Mouse (Mus musculus) gastrocnemius, postnatal 14 days (tissue): ENCODE measurements around the gene Fgf2. TPM values are rescaled to one million over a fixed set of nuclear protein-coding genes. Genes with fewer than 3 reads are reported as not detected.
A peak's percentile ranks its signal among the peaks of the same experiment; 100 is the strongest.

Experiments
- DNase-seq: peaks from one replicate; pipeline ENCODE4 v3.0.0; 2021; ENCODE audit warnings: mixed read lengths
- intact Hi-C: fragments of 180-260 bp; cut with DNase I; formaldehyde crosslinking; loops from one replicate; pipeline ENCODE4 v1.15.1; 2025; ENCODE audit warnings: low total_unique reads
- total RNA-seq, 2 experiments: library from RNA; stranded (reverse); gene quantifications; 2 replicates each; pipeline ENCODE4 v1.2.3; 2021

Fgf2 gene
- total RNA-seq, 2 experiments from 2014 or later: 8.1 to 10.9 TPM

DNA sequence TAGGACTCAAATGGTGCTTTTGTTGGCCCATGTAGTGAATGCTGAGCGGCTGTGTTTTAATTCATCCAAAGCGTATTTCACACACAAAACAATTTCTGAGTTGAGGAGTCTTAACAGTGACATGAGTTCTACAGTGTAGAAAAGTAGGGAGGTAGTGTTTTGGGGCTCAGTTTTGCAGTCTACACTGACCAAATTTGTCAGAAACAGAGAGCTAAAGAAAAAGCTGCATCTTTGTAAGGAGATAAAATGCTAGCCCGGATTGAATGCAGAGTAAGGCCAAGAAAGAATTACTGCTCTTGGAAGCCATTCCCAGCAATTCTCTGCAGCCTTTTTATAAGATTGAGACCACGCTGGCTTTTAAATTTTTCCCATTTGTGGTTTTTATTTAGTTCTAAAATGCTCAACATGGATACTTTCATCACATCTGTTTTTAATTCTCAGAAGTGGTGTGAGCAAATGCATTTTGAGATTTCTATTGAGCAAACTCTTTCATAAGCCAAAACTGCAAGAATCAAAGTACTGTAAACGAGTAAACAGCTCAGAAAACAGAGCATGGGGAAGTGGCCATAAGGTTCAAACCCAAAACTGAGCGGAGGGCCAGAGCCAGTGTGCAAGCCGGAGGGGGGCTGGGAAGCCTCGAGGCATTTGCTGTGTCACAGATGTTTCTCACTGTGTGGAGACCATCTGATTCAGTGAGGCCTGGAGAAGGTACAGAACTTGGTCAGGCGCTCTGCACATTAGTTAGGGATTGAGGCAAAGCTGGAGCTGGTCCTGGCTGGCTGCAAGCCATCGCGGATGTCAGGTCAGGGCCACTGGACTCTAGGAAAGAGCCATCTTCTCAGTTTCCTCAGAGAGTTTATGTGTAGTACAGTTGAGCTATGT, 53.8 kb downstream of the Fgf2 start:
- intact Hi-C loops: no loop called here
- peak; percentile 80 for DNase-seq

DNA sequence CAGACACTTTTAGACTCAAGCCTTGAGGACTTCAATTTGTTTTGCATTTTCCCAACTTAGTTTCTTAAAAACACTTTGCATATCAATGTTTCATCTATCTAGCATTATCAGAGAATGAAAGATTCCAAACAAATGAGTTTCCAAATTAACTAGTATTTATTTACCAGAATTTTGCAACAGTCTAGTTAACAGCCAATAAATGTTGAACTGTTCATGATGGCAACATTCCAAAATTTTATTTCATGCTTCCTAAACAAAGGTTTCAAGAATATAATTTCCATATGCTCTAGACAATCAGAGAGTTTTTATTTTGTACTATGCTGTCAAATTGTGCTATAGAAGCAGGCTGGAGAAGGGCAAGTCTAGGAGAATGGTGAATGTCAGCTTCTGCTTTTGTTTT, 59.5 kb downstream of the Fgf2 start:
- no peak for DNase-seq
- intact Hi-C loops: no loop called here

GRCm38 (mm10) chr3:37413446-37413845, 65.3 kb downstream of the Fgf2 start:
- DNase-seq: no peak
- intact Hi-C loops: no loop called here

GRCm38 (mm10) chr3:37414413-37414960, 66.3 kb downstream of the Fgf2 start:
- intact Hi-C loops: no loop called here
- peak; percentile 80 for DNase-seq

DNA sequence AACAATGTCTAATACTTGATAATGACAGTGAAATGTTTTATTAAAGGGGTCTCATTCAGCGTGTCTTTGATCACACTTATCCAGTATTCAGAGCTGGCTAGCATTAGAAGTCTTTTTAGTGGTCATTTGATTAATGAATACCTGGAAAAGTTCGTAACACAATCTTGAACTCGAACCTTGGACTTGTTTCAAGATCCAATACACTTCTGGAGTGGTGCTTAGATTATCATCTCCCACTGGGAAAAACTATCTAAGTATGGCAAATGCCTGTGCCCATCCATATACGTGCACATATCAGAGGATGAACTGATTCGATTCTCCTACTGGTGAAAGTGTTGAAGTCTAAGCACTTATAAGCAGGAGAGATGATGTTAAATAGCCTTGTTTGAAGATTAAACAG, 70.2 kb downstream of the Fgf2 start:
- no peak for DNase-seq
- intact Hi-C loops: loop anchor here (5.0 kb wide), 1 partner anchor 96 kb away; no protein-coding TSS in a partner anchor

DNA sequence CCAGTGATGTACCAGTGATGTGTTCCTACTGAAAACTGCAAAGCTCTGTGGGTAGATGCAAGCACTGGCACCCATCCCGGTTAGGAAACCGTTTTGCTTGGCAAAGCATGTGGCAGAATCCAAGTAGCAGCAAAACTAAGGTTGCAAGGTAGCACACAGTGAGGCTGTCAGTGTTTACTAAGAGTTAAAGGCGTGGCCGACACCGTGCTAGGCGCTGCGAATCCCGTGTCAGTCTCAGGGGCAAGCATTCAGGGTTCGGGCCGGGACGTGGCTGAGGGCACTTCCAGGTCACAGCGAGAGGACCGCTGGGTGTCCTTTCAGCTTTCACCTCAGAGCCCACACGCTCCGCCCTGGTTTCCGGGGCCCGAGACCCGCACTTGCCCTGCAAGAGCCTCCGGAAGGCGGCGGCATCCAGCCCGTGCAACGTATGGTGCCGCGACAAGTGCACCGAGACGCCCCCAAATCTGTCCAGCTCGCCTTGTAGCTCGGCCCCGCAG, 70.9 kb downstream of the Fgf2 start:
- intact Hi-C loops: loop anchor here (5.0 kb wide), 1 partner anchor 97 kb away; no protein-coding TSS in a partner anchor

DNA sequence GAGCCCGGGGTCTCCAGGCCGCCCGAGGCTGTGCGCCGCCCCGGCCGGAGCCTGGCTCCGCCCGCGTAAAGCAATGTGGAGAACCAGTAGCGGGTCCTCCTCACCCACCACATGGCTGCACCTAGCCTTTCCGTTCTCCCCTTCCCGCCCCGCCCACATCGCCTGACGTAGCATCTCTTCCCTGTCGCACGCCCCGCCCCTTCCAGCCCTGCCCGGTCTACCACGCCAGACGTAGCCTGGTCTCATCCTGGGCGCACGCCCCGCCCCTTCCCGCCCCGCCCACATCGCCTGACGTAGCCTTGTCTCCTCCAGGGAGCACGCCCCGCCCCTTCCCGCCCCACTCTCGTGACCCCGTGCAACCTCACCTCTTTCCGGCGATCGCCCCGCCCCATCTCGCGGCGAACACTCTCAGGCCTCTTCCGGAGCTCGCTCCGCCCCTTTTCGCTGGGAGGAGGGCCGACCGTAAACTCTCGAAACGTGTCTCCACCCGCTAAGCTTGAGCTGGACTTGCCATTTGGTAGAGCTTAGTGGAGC, 71.4 kb downstream of the Fgf2 start, which contains the start of gene Spata5:
Gene Spata5, plus strand, starts transcription at position 439 of the 534 bp plus-strand sequence.
- peak; percentile 99 for DNase-seq
- intact Hi-C loops: loop anchor here (5.0 kb wide), 1 partner anchor 97 kb away; no protein-coding TSS in a partner anchor

More for the DNA sequence above, 70.9 kb downstream of the Fgf2 start:
- DNase-seq: peak; percentile 71

DNA sequence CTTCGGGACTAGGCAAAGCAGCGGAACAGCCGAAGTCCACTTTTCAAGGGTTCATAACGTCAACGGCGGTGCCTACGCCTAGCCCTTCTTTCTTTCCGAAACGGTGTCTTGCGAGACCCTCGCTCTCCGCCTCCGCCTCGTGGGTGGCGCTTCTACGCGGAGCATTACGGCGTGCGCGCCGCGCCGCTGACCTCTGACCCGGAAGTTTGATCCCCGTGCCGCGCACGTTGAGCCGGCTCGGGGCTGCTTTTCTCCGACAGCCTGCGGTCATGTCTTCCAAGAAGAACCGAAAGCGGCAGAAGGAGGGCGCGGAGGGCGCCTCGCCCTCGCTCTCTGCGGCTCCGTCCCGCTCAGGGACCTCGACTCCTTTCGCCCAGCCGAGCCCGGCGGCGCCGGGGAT, 71.9 kb downstream of the Fgf2 start, which contains the start of gene Nudt6:
Gene Nudt6, minus strand, starts transcription at position 140 of the 400 bp plus-strand sequence.
- intact Hi-C loops: no loop called here
- peak; percentile 91 for DNase-seq

GRCm38 (mm10) chr3:37420641-37421040, 72.5 kb downstream of the Fgf2 start:
- intact Hi-C loops: no loop called here
- DNase-seq: no peak

GRCm38 (mm10) chr3:37421179-37421578, 73.0 kb downstream of the Fgf2 start:
- no peak for DNase-seq

DNA sequence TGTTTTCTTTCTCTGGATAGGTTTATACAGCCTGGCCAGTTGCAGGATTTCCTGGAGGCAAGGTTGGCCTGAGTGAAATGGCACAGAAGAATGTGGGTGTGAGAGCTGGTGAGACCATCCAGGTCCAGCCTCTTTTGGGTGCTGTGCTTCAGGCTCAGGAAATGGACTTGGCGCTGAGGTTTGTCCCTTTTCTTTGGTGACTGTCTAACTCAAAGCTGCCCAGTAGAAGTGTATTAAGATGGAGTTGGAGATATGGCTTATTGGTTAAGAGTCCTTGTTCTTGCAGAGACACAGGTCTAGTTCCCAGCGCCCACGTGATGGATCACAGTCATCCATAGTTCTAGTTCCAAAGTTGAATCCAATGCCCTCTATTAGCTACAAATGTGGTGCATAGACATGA, 77.9 kb downstream of the Fgf2 start:
- no peak for DNase-seq
- intact Hi-C loops: no loop called here

More at GRCm38 (mm10) chr3:37421179-37421578, 73.0 kb downstream of the Fgf2 start:
- intact Hi-C loops: no loop called here

- intact Hi-C loops: no loop called here
- DNase-seq: no peak
Observed at GRCm38 (mm10) chr3:37430359-37430758, 82.2 kb downstream of the Fgf2 start.

- intact Hi-C loops: no loop called here
- no peak for DNase-seq
Observed at GRCm38 (mm10) chr3:37439770-37440169, 91.6 kb downstream of the Fgf2 start.

GRCm38 (mm10) chr3:37443409-37443808, 95.3 kb downstream of the Fgf2 start:
- intact Hi-C loops: no loop called here
- DNase-seq: no peak

DNA sequence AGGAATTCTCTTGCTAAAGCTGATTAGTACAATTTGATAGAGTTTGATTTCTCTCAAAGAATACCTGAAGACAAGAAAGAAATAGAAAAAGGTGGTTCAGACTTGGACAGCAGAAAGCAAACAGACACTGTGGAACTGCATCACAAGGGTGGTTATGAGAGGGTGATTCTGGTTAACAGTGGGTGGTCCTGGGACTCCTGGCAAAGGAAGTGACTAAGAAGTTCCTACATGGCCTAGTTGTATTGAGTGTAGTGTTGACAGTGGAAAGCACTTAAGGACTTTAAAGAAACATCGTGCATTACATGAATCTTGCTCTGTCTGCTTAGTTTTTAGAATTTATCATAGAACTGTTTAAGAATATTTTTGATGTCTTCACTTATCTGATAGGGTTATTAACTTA, 107.8 kb downstream of the Fgf2 start:
- DNase-seq: no peak
- intact Hi-C loops: no loop called here

Other genes starting within 250 kb of the Fgf2 start
- not detected for gene Il2, start 222.4 kb upstream of the Fgf2 start, total RNA-seq
- not detected for gene Il21, start 115.7 kb upstream of the Fgf2 start, total RNA-seq
- gene Bbs12, start 35.8 kb upstream of the Fgf2 start, total RNA-seq: under 1 TPM; 0.53 to 0.78 TPM
- under 1 TPM; 0.29 to 0.57 TPM for gene Cetn4, start 35.6 kb upstream of the Fgf2 start, total RNA-seq
- 10 to 100 TPM; 10.9 to 12.9 TPM for gene Spata5, start 71.5 kb downstream of the Fgf2 start, total RNA-seq
- gene Nudt6, start 71.9 kb downstream of the Fgf2 start, total RNA-seq: 10 to 100 TPM; 21.5 to 26.8 TPM